ENCODE assay signal across 8 mouse cellular contexts in genomic region chr7:127875627-127876001, GRCm38 (mm10). TPM values are rescaled to one million over a fixed set of nuclear protein-coding genes. Genes with fewer than 3 reads are reported as not detected.
DNase-seq lines count a peak whose midpoint lies in the region; ATAC-seq lines count a peak whose summit lies in the region.

No protein-coding gene starts in this region.

- peak; percentile 92 for ATAC-seq in intestine, embryonic 15.5 days

- intact Hi-C loops in gastrocnemius, postnatal 36 days (cut with DNase I) = loop anchor here (1.0 to 5.0 kb wide), 2 partner anchors 33 to 73 kb away; partner anchors contain the start of gene Hsd3b7
- intact Hi-C loops in left cerebral cortex, postnatal 25 days (cut with DNase I) = loop anchor here (1.0 to 5.0 kb wide), 4 partner anchors 19 to 98 kb away; partner anchors contain the start of genes Gm21974, Stx1b, Stx4a and Vkorc1

- WGBS in intestine, embryonic 15.5 days = under 1% methylated on average over 43 of the region's 43 CpGs

- peak; percentile 87 for DNase-seq in adrenal gland, adult 8-10 months
- peak; percentile 91 for DNase-seq in embryo, embryonic 11.5 days (ENCODE audit: low read depth, low spot score)
- DNase-seq in gastrocnemius, postnatal 36 days = peak; percentile 84 to 91
- DNase-seq in left cerebral cortex, postnatal 25 days (ENCODE audit: low spot score in 2 of 2) = peak; percentile 96
- DNase-seq in mesoderm, embryonic 11.5 days (ENCODE audit: low read depth, low spot score) = peak; percentile 97
- peak; percentile 95 for DNase-seq in right cerebral cortex, postnatal 25 days
- DNase-seq in urinary bladder, postnatal 36 days (ENCODE audit: low spot score in 2 of 2) = peak; percentile 85 to 89

- H3K9ac ChIP-seq in intestine, embryonic 15.5 days = peak overlapping the region; percentile 96

- H3K4me3 ChIP-seq in intestine, embryonic 15.5 days (replicated peaks) = peak overlapping the region; percentile 94

- H3K27ac ChIP-seq in intestine, embryonic 15.5 days = peak overlapping the region; percentile 99

- H3K9me3 ChIP-seq in intestine, embryonic 15.5 days = no peaks in the 10 kb centered on the region

- H3K4me1 ChIP-seq in intestine, embryonic 15.5 days (replicated peaks) = peaks cover 22% of the 10 kb centered on the region

- peak overlapping the region; percentile 76 for H3K4me2 ChIP-seq in intestine, embryonic 15.5 days (replicated peaks)

- peaks cover 23% of the 10 kb centered on the region for H3K36me3 ChIP-seq in intestine, embryonic 15.5 days

- no peaks in the 10 kb centered on the region for H3K27me3 ChIP-seq in intestine, embryonic 15.5 days (replicated peaks)

RNA-seq across cellular contexts. Expression of gene Zfp646, which starts 0.4 kb away (rescaled TPM):
- 10 to 100 TPM; 34.2 to 46.2 (median 40.2) TPM for total RNA-seq in adrenal gland, adult 8-10 months (2022)
- 10 to 100 TPM; 10.4 to 12.7 TPM for total RNA-seq in gastrocnemius, postnatal 36 days (2021)
- polyA plus RNA-seq in intestine, embryonic 15.5 days (2015; fragmentation: Nextera tagmentation; extraction: Ambion mirVana) = 8.6 and 9.6 TPM in 2 replicates
- total RNA-seq in left cerebral cortex, postnatal 25 days (2021) = 10 to 100 TPM; 28.1 to 30.4 TPM

RNA-seq across cellular contexts. Expression of gene Zfp668, which starts 1.0 kb away (rescaled TPM):
- 10 to 100 TPM in 2 of 4 experiments, 1 to 10 TPM in 2; 8.0 to 15.1 (median 9.2) TPM for total RNA-seq in adrenal gland, adult 8-10 months (2022)
- total RNA-seq in gastrocnemius, postnatal 36 days (2021) = 1 to 10 TPM; 2.4 to 3.6 TPM
- polyA plus RNA-seq in intestine, embryonic 15.5 days (2015; fragmentation: Nextera tagmentation; extraction: Ambion mirVana) = 15.5 and 15.6 TPM in 2 replicates
- 10 to 100 TPM; 20.6 to 20.7 TPM for total RNA-seq in left cerebral cortex, postnatal 25 days (2021)

RNA-seq across cellular contexts. Expression of gene Prss53, which starts 15.2 kb away (rescaled TPM):
- total RNA-seq in adrenal gland, adult 8-10 months (2022) = 1 to 10 TPM; 1.0 to 2.9 (median 1.6) TPM
- total RNA-seq in gastrocnemius, postnatal 36 days (2021) = 1 to 10 TPM; 1.5 to 1.7 TPM
- 1.7 and 2.3 TPM in 2 replicates for polyA plus RNA-seq in intestine, embryonic 15.5 days (2015; fragmentation: Nextera tagmentation; extraction: Ambion mirVana)
- 1 to 10 TPM; 1.7 to 1.9 TPM for total RNA-seq in left cerebral cortex, postnatal 25 days (2021)

RNA-seq across cellular contexts. Expression of gene Gm21974, which starts 19.6 kb away (rescaled TPM):
- under 1 TPM in 1 of 4 experiments, not detected in 3; 0.38 TPM for total RNA-seq in adrenal gland, adult 8-10 months (2022)
- total RNA-seq in gastrocnemius, postnatal 36 days (2021) = not detected
- not detected in 2 replicates for polyA plus RNA-seq in intestine, embryonic 15.5 days (2015; fragmentation: Nextera tagmentation; extraction: Ambion mirVana)
- not detected for total RNA-seq in left cerebral cortex, postnatal 25 days (2021)

RNA-seq across cellular contexts. Expression of gene Vkorc1, which starts 19.8 kb away (rescaled TPM):
- 10 to 100 TPM; 69.6 to 94.3 (median 79.1) TPM for total RNA-seq in adrenal gland, adult 8-10 months (2022)
- total RNA-seq in gastrocnemius, postnatal 36 days (2021) = 10 to 100 TPM; 10.6 to 12.2 TPM
- 203 and 241 TPM in 2 replicates for polyA plus RNA-seq in intestine, embryonic 15.5 days (2015; fragmentation: Nextera tagmentation; extraction: Ambion mirVana)
- total RNA-seq in left cerebral cortex, postnatal 25 days (2021) = 10 to 100 TPM; 22.9 to 26.0 TPM

Comparison
In these comparisons a context has a peak if more than half of its experiments do, and no peak if none do; other contexts are left out.
1. Peak in every context shown above with its lines: DNase-seq, ATAC-seq, H3K4me3 ChIP-seq and H3K27ac ChIP-seq.